Mouse (Mus musculus) right cerebral cortex, adult 18-20 months (tissue): ENCODE results near the gene Olfr412.

Experiments
- DNase-seq: peaks from one replicate; pipeline ENCODE4 v3.0.0; 2022; ENCODE audit warnings: mixed read lengths

The Olfr412 gene

GRCm38 (mm10) chr11:74414112-74414511 is 52.2 kb downstream of the Olfr412 start:
- DNase-seq: no peak

- no peak for DNase-seq
Measured at GRCm38 (mm10) chr11:74415736-74416135, 53.9 kb downstream of the Olfr412 start.
